Mouse (Mus musculus): Measurements from ENCODE around the gene Alk. TPM values are rescaled to one million over a fixed set of nuclear protein-coding genes. Genes with fewer than 3 reads are reported as not detected.
"Not testable (repeated sequence)": the region's sequence is repeated elsewhere in the genome, so short reads cannot be mapped to it uniquely, and the experiment has no call there.

Alk gene
- polyA plus RNA-seq, 1 experiment from 2014 or later = 7.3 TPM

DNA sequence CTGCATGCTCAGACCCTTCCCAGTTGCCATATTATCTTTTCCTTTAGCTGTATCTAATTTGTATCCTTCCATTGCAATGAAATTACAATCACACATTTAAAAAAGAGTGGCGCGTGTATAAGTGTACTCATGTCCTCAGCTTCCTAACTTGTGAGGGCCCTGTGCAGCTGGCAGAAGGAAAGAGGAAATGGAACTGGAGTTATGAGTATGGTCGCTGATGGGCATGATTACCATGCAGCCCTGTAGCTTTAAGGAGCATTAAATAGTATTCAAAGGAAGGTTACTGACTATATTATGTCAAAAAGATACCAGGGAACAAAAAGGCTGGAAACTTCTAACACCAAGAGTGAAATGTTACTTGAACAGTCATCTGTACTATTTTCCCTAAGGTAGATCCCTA, 79.6 kb downstream of the Alk start:
- H3K4me3 ChIP-seq = no peak overlapping the region
- ATAC-seq (replicated peaks) = no peak
- WGBS = 93% methylated on average over 3 of the region's 3 CpGs

DNA sequence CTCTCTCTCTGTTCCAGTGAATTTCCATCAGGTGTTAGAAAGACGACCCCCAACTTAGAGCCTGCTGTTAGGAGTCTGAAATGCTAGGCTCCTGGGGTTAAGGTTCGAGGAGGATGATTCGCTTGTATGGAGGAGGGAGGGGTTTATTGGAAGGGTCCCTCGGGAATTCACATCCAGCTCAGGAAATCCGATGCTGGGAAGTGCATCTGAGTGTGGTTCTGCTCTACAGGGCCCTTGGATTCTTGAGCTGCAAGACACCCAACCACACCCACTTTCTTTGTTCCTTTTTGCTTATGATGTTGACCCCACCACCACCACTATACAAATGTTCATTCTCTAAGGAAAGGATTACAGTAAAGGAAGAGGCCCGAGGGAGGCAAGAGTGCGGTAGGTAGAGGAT, 81.4 kb downstream of the Alk start:
- H3K36me3 ChIP-seq (replicated peaks) = no peaks in the 10 kb centered on the region
- H3K9ac ChIP-seq = no peak overlapping the region
- H3K9me3 ChIP-seq = no peaks in the 10 kb centered on the region
- no peak overlapping the region for H3K27ac ChIP-seq
- no peak overlapping the region for H3K4me2 ChIP-seq
- no peak overlapping the region for H3K4me3 ChIP-seq
- H3K27me3 ChIP-seq (replicated peaks) = no peaks in the 10 kb centered on the region
- WGBS = 42% methylated on average over 7 of the region's 7 CpGs
- no peak for ATAC-seq (replicated peaks)
- no peaks in the 10 kb centered on the region for H3K4me1 ChIP-seq

More for the DNA sequence above, 79.6 kb downstream of the Alk start:
- Histone ChIP-seq H3K9me3 (no peaks in the 10 kb centered on the region), H3K9ac (no peak overlapping the region), H3K36me3 (replicated peaks) (no peaks in the 10 kb centered on the region), H3K4me1 (no peaks in the 10 kb centered on the region), H3K27ac (no peak overlapping the region), H3K4me2 (no peak overlapping the region), H3K27me3 (replicated peaks) (no peaks in the 10 kb centered on the region)

DNA sequence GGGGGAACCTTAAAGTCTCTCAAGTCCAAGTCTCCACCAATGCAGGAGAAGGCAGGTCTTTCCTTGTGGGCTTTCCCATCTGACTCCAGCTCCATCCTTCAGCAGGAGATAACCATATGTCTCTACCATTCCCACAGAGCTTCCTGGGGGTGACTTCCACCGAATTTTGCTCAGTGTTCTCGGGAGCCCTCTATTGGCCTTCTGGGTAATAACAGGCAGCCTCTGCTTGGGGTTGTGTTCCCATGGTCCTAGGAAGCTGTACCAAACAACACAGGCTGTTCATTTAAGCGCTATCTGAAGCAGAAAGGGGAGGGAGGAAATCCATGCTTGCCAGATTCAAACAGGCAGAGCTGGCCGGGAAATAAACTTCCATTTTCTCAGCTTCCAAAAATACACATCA, 82.0 kb downstream of the Alk start:
- whole genome bisulfite sequencing = 14% methylated on average over 4 of the region's 4 CpGs
- no peak overlapping the region for H3K9ac ChIP-seq
- H3K36me3 ChIP-seq (replicated peaks) = no peaks in the 10 kb centered on the region
- no peaks in the 10 kb centered on the region for H3K4me1 ChIP-seq
- no peak overlapping the region for H3K4me3 ChIP-seq
- no peaks in the 10 kb centered on the region for H3K9me3 ChIP-seq
- no peaks in the 10 kb centered on the region for H3K27me3 ChIP-seq (replicated peaks)
- H3K27ac ChIP-seq = no peak overlapping the region
- no peak for ATAC-seq (replicated peaks)
- H3K4me2 ChIP-seq = no peak overlapping the region

GRCm38 (mm10) chr17:72521353-72521752, 83.1 kb downstream of the Alk start:
- Histone ChIP-seq H3K9ac (no peak overlapping the region), H3K27me3 (replicated peaks) (no peaks in the 10 kb centered on the region), H3K4me3 (no peak overlapping the region), H3K36me3 (replicated peaks) (no peaks in the 10 kb centered on the region), H3K9me3 (no peaks in the 10 kb centered on the region), H3K27ac (no peak overlapping the region), H3K4me2 (no peak overlapping the region), H3K4me1 (no peaks in the 10 kb centered on the region)
- ATAC-seq (replicated peaks) = no peak
- 92% methylated on average over 5 of the region's 5 CpGs for WGBS

GRCm38 (mm10) chr17:72510746-72511145, 93.7 kb downstream of the Alk start:
- H3K27me3 ChIP-seq (replicated peaks) = no peaks in the 10 kb centered on the region
- no peak for ATAC-seq (replicated peaks)
- no peaks in the 10 kb centered on the region for H3K9me3 ChIP-seq
- 88% methylated on average over 6 of the region's 6 CpGs for whole genome bisulfite sequencing
- H3K27ac ChIP-seq = no peak overlapping the region
- H3K36me3 ChIP-seq (replicated peaks) = no peaks in the 10 kb centered on the region
- no peak overlapping the region for H3K4me2 ChIP-seq
- no peaks in the 10 kb centered on the region for H3K4me1 ChIP-seq
- H3K4me3 ChIP-seq = no peak overlapping the region
- H3K9ac ChIP-seq = no peak overlapping the region

- WGBS = 78% methylated on average over 7 of the region's 7 CpGs
- Histone ChIP-seq H3K9ac (no peak overlapping the region), H3K27ac (no peak overlapping the region)
Observed at GRCm38 (mm10) chr17:72508678-72509394, 95.6 kb downstream of the Alk start.

GRCm38 (mm10) chr17:72505213-72505612, 99.2 kb downstream of the Alk start:
- Histone ChIP-seq H3K9me3 (no peaks in the 10 kb centered on the region), H3K4me1 (peaks cover 9% of the 10 kb centered on the region), H3K4me2 (no peak overlapping the region), H3K4me3 (no peak overlapping the region), H3K36me3 (replicated peaks) (no peaks in the 10 kb centered on the region), H3K27ac (peak overlapping the region; percentile 65; the same call in 1 of the 2 replicates), H3K27me3 (replicated peaks) (no peaks in the 10 kb centered on the region), H3K9ac (no peak overlapping the region)
- peak; percentile 91 for ATAC-seq (replicated peaks)
- WGBS = 13% methylated on average over 7 of the region's 7 CpGs

More at GRCm38 (mm10) chr17:72508678-72509394, 95.6 kb downstream of the Alk start:
- Histone ChIP-seq H3K4me3 (no peak overlapping the region), H3K36me3 (replicated peaks) (no peaks in the 10 kb centered on the region), H3K4me1 (peaks cover 9% of the 10 kb centered on the region), H3K9me3 (no peaks in the 10 kb centered on the region), H3K27me3 (replicated peaks) (no peaks in the 10 kb centered on the region), H3K4me2 (no peak overlapping the region)
- ATAC-seq (replicated peaks) = no peak

DNA sequence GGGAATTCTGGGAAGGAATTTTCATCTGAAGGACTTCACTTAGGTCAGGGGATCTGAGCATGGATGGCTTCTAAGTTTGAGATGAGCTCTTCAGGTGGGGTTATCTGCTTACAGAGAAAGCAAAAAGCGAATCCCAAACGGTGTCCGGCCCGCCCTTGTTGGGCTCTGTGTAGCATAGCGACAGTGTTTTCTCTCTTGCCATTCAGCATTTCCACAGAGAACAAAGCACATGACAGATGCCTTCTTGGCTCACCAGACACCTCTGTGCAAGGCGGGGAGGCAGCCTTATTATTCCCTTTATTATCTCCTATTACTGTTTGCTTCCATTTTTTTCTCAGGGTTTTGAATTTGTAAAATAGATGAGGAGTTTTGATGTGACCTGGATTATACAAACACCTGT, 99.8 kb downstream of the Alk start:
- H3K27ac ChIP-seq = peak overlapping the region; percentile 36
- no peak overlapping the region for H3K9ac ChIP-seq
- peak; percentile 76; the same call in 1 of the 2 replicates for ATAC-seq (replicated peaks)
- no peaks in the 10 kb centered on the region for H3K9me3 ChIP-seq
- no peaks in the 10 kb centered on the region for H3K36me3 ChIP-seq (replicated peaks)
- peaks cover 9% of the 10 kb centered on the region for H3K4me1 ChIP-seq
- no peak overlapping the region for H3K4me2 ChIP-seq
- 34% methylated on average over 6 of the region's 6 CpGs for WGBS
- H3K27me3 ChIP-seq (replicated peaks) = no peaks in the 10 kb centered on the region
- H3K4me3 ChIP-seq = no peak overlapping the region

DNA sequence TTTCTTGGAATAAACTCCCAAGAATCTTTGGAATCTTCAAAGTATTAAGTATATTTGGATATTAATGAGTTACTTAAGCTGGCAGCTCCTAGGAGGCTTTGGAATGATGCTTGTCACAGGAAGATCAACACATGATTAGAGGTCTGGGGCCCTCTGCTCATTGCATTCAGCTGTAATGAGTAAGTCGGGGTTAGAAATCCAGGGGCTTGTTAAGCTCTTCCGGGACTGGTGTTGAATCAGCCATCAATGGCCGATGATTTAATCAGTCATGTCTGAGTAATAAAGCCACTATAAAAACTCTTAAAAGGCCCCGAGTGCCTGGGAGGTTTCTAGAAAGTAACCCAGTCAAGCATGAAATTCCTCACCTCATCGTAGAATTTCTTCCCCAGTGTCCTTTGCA, 109.0 kb downstream of the Alk start:
- no peaks in the 10 kb centered on the region for H3K9me3 ChIP-seq
- no peak for ATAC-seq (replicated peaks)
- H3K4me3 ChIP-seq = no peak overlapping the region
- H3K4me2 ChIP-seq = no peak overlapping the region
- H3K9ac ChIP-seq = no peak overlapping the region
- 46% methylated on average over 5 of the region's 5 CpGs for WGBS
- no peaks in the 10 kb centered on the region for H3K27me3 ChIP-seq (replicated peaks)
- no peak overlapping the region for H3K27ac ChIP-seq
- H3K36me3 ChIP-seq (replicated peaks) = no peaks in the 10 kb centered on the region
- H3K4me1 ChIP-seq = no peaks in the 10 kb centered on the region

DNA sequence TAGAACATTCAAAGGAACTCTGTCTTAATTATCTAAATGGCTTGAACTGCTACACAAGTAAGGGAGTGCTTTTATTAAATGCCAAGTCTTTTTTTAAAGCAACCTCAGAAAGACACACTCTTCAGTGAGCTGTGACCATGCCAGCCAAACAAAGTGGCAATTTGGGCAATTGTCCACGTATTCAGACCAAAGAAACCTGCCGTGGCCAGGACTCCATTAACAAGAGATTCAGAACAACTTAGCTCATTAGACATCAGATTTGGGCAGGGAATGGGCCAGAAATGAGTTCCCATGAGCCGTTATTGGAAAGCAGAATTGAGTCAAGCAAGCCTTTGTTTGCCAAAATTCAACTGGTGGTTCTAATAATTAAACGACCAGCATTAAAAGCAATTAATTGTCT, 118.8 kb downstream of the Alk start:
- H3K9me3 ChIP-seq = no peaks in the 10 kb centered on the region
- 70% methylated on average over 4 of the region's 4 CpGs for WGBS
- no peak overlapping the region for H3K27ac ChIP-seq
- ATAC-seq (replicated peaks) = no peak
- H3K9ac ChIP-seq = no peak overlapping the region
- no peaks in the 10 kb centered on the region for H3K27me3 ChIP-seq (replicated peaks)
- H3K4me1 ChIP-seq = no peaks in the 10 kb centered on the region
- H3K4me2 ChIP-seq = no peak overlapping the region
- H3K36me3 ChIP-seq (replicated peaks) = no peaks in the 10 kb centered on the region
- no peak overlapping the region for H3K4me3 ChIP-seq

DNA sequence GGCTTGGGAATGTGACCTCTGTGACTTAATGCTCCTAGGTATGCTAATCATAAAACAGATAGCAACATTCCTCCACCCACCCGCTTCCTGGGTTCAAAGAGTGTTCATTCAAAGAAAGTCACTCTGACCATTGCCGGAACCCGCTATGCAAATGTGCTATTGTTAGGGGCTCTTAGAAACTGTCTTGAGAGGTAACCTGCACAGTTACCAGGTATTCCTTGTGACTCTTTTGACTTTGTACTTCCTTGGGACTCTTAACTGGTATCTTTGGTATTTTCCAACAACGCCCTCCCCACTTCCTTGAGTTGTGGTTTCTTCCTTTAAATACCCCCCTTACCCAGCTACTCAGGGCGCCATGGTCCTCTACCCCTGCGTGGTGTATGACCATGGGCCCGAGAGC, 125.2 kb downstream of the Alk start:
- not testable (repeated sequence) for H3K27ac ChIP-seq; H3K4me2 ChIP-seq; H3K27me3 ChIP-seq (replicated peaks); H3K4me3 ChIP-seq; H3K36me3 ChIP-seq (replicated peaks); H3K9ac ChIP-seq; H3K4me1 ChIP-seq; ATAC-seq (replicated peaks); H3K9me3 ChIP-seq
- 96% methylated on average over 7 of the region's 7 CpGs for WGBS

GRCm38 (mm10) chr17:72477889-72478405, 126.5 kb downstream of the Alk start:
- no peak for ATAC-seq (replicated peaks)
- no peak overlapping the region for H3K27ac ChIP-seq

DNA sequence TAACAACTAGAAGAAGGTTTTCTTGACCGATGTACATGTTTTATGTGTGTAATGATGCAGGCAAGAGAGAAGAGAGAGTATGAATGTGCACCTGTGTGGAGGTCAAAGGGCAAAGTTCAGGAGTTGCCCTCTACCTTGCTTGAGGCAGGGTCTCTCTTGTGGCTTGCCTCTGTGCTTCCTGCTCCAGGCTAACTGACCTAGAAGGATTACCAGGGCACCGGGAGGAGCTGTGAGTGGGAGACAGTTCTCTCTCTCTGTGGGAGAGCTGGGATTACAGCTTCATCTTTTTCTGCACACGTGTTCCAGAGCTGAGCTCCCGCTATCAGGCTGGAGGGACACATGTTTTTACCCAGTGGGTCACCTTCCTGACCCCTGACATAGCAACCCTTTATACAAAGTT, 127.5 kb downstream of the Alk start:
- no peak for ATAC-seq (replicated peaks)
- Histone ChIP-seq H3K9me3 (no peaks in the 10 kb centered on the region), H3K27ac (no peak overlapping the region), H3K4me1 (peaks cover 4% of the 10 kb centered on the region), H3K4me3 (no peak overlapping the region), H3K36me3 (replicated peaks) (no peaks in the 10 kb centered on the region), H3K4me2 (no peak overlapping the region), H3K27me3 (replicated peaks) (no peaks in the 10 kb centered on the region), H3K9ac (no peak overlapping the region)
- 41% methylated on average over 4 of the region's 4 CpGs for WGBS

More at GRCm38 (mm10) chr17:72477889-72478405, 126.5 kb downstream of the Alk start:
- Histone ChIP-seq H3K4me2 (no peak overlapping the region), H3K36me3 (replicated peaks) (no peaks in the 10 kb centered on the region), H3K27me3 (replicated peaks) (no peaks in the 10 kb centered on the region), H3K4me1 (peaks cover 4% of the 10 kb centered on the region), H3K9ac (no peak overlapping the region), H3K4me3 (no peak overlapping the region), H3K9me3 (no peaks in the 10 kb centered on the region)
- 44% methylated on average over 5 of the region's 5 CpGs for WGBS

All from midbrain, embryonic 15.5 days (tissue).